Mouse (Mus musculus) embryonic facial prominence, embryonic 12.5 days (tissue): ENCODE results near the gene Iqch. TPM values are rescaled to one million over a fixed set of nuclear protein-coding genes. Genes with fewer than 3 reads are reported as not detected.

Source experiments
- ATAC-seq: fragments of 200-750 bp; cut with Nextera tagmentation; 2 replicates; pipeline ENCODE4 v1.8.0; 2017; ENCODE audit not compliant: insufficient number of reproducible peaks, insufficient read depth, low FRiP score, low TSS enrichment
- H3K27ac ChIP-seq: fragments of 300-500 bp; sonication (generic); 2 replicates; pipeline ENCODE4 v1.5.1; 2016; ENCODE audit warnings: mild to moderate bottlenecking
- H3K27me3 ChIP-seq: fragments of 300-500 bp; sonication (generic); 2 replicates; pipeline ENCODE4 v1.6.1; 2016; ENCODE audit warnings: mild to moderate bottlenecking, moderate library complexity
- H3K36me3 ChIP-seq: fragments of 300-500 bp; sonication (generic); 2 replicates; pipeline ENCODE4 v1.6.1; 2016; ENCODE audit warnings: mild to moderate bottlenecking
- H3K4me1 ChIP-seq: fragments of 300-500 bp; sonication (generic); 2 replicates; pipeline ENCODE4 v1.6.1; 2016
- H3K4me2 ChIP-seq: fragments of 300-500 bp; sonication (generic); replicated peaks from 2 replicates; pipeline ENCODE4 v1.6.1; 2016; ENCODE audit warnings: mild to moderate bottlenecking, moderate library complexity
- H3K4me3 ChIP-seq: fragments of 300-500 bp; sonication (generic); 2 replicates; pipeline ENCODE4 v1.5.1; 2016; ENCODE audit warnings: mild to moderate bottlenecking
- H3K9ac ChIP-seq: fragments of 300-500 bp; sonication (generic); 2 replicates; pipeline ENCODE4 v1.6.1; 2016; ENCODE audit warnings: mild to moderate bottlenecking, moderate library complexity
- H3K9me3 ChIP-seq: fragments of 300-500 bp; sonication (generic); 2 replicates; pipeline ENCODE4 v1.6.1; 2016; ENCODE audit warnings: mild to moderate bottlenecking, moderate library complexity
- WGBS: fragments of 180-500 bp; shearing (Covaris S2); methylation state at CpG from one replicate; pipeline ENCODE4 v1.1.7; 2016; 5-methylcytosine and 5-hydroxymethylcytosine counted together
- polyA plus RNA-seq: library from polyadenylated mRNA; unstranded; fragments of >200 nt; fragmentation: Nextera tagmentation; extraction: Ambion mirVana; gene quantifications from 2 replicates; pipeline ENCODE4 v1.2.1, GENCODE M21; 2016

Gene Iqch
- polyA plus RNA-seq, 1 experiment from 2014 or later = 0.08 TPM

DNA sequence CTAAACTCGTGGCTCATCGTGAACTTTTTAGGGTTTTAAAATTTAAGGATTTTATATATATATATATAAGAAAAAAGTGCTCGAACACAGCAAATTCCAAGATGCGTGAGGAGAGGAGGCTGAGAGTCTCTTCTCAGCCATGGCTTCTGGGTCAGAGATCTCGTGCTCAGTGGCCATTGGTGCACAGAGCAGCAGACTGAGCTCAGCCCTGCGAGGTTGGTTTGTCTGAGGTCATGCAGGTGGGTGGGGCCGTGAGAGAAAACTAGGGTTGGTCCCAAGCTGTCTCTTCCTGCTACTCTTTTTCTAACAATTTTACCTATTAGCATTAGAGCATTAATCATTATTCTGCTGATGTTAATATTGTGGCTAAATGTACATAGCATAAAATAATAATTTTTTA is 31.0 kb upstream of the Iqch start:
- no peak for ATAC-seq
- Histone ChIP-seq H3K27me3 (no peaks in the 10 kb centered on the region), H3K4me3 (no peak overlapping the region), H3K9me3 (no peaks in the 10 kb centered on the region), H3K4me1 (peaks cover 8% of the 10 kb centered on the region), H3K27ac (no peak overlapping the region), H3K36me3 (peaks cover 15% of the 10 kb centered on the region), H3K4me2 (no peak overlapping the region), H3K9ac (no peak overlapping the region)
- 66% methylated on average over 7 of the region's 7 CpGs for WGBS

DNA sequence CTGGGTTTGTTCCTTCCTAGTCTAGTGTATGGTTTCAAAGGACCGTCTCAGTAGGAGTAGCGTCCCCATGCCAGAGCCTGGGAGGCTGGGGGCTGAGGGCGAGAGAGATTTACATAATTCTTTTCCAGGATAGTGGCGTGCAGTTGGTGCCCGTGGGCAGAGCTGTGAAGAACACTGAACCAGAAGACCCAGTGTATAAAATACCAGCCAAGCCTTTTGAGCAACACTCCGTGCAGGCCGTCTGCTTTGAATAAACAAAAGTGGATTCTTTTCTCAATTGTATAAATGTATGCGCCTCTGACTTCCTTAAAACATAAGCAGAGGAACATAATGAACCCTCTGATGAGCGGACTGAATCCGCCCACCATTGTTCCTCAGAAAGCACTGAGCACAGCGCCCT is 30.6 kb upstream of the Iqch start:
- no peak overlapping the region for H3K27ac ChIP-seq
- peaks cover 15% of the 10 kb centered on the region for H3K36me3 ChIP-seq
- H3K4me1 ChIP-seq = peaks cover 8% of the 10 kb centered on the region
- no peaks in the 10 kb centered on the region for H3K9me3 ChIP-seq
- ATAC-seq = no peak
- no peak overlapping the region for H3K4me2 ChIP-seq
- 52% methylated on average over 11 of the region's 11 CpGs for WGBS
- no peak overlapping the region for H3K4me3 ChIP-seq
- no peak overlapping the region for H3K9ac ChIP-seq
- H3K27me3 ChIP-seq = no peaks in the 10 kb centered on the region

- Histone ChIP-seq H3K4me2 (no peak overlapping the region), H3K9me3 (no peaks in the 10 kb centered on the region), H3K27ac (no peak overlapping the region), H3K36me3 (peaks cover 21% of the 10 kb centered on the region), H3K4me1 (peaks cover 8% of the 10 kb centered on the region), H3K9ac (no peak overlapping the region), H3K4me3 (no peak overlapping the region), H3K27me3 (no peaks in the 10 kb centered on the region)
- WGBS = 89% methylated on average over 4 of the region's 4 CpGs
- no peak for ATAC-seq
Observed at GRCm38 (mm10) chr9:63632045-63632444, 29.8 kb upstream of the Iqch start.

DNA sequence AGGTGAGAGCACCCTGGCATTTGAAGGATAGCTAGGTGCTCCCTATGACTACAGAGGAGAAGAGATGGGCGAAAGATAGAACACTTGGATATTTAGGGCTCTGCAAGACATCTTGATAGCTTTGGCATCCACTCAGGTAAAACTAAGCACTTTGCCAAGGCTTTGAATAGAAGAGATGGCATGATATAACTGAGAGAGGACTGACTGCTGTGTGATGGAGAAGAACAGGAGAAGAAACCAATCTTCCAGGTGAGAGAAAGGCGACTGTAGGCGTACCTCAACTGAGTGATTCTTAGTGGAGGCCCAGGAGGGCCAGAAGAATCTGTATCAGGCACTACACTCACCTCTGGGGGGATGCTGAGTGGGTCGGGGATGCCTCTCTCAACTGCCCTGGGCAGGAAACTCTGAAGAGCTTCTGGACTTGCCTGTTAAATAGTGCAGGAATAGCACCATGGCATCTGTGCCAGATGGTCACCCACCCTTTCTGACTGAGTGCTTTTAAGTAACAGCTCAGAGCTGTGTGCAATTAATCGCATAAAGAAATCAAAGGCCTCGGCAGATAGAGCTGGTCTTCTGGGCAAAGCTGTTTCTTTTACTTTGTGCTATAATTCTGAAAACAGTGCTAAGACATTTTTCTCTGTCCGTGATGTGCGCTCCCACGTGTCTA is 22.9 kb upstream of the Iqch start:
- Histone ChIP-seq H3K4me2 (no peak overlapping the region), H3K9me3 (no peaks in the 10 kb centered on the region), H3K9ac (no peak overlapping the region), H3K4me3 (no peak overlapping the region), H3K36me3 (peaks cover 13% of the 10 kb centered on the region), H3K27me3 (no peaks in the 10 kb centered on the region), H3K27ac (no peak overlapping the region), H3K4me1 (no peaks in the 10 kb centered on the region)
- WGBS = 92% methylated on average over 9 of the region's 9 CpGs
- ATAC-seq = no peak

GRCm38 (mm10) chr9:63623895-63624569 is 21.7 kb upstream of the Iqch start:
- Histone ChIP-seq H3K27ac (no peak overlapping the region), H3K9me3 (no peaks in the 10 kb centered on the region), H3K27me3 (no peaks in the 10 kb centered on the region), H3K9ac (no peak overlapping the region), H3K4me3 (no peak overlapping the region), H3K4me2 (no peak overlapping the region), H3K4me1 (no peaks in the 10 kb centered on the region), H3K36me3 (peaks cover 6% of the 10 kb centered on the region)
- WGBS = 77% methylated on average over 15 of the region's 15 CpGs
- no peak for ATAC-seq

DNA sequence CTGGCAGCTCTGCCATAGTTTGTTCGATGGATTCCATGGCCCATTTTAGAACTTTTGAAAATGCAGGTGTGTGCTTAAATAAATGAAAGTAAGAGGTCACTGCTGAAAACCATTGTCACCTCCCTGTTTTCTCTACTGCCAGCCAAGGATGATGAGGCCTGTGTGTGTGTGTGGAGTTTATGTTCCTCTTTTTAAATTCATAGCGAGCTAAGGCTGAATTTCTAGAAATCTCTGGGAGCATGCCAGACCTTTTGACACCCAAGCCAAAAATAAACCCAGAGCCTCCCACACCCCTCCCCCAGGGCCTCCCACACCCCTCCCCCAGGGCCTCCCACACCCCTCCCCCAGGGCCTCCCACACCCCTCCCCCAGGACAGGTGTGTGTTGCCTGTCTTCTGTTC is 15.7 kb upstream of the Iqch start:
- Histone ChIP-seq H3K36me3 (peaks cover 15% of the 10 kb centered on the region), H3K4me3 (no peak overlapping the region), H3K4me2 (no peak overlapping the region), H3K9me3 (no peaks in the 10 kb centered on the region), H3K9ac (no peak overlapping the region), H3K4me1 (peaks cover 17% of the 10 kb centered on the region), H3K27me3 (no peaks in the 10 kb centered on the region), H3K27ac (no peak overlapping the region)
- WGBS = 94% methylated on average over 2 of the region's 2 CpGs
- ATAC-seq = no peak

DNA sequence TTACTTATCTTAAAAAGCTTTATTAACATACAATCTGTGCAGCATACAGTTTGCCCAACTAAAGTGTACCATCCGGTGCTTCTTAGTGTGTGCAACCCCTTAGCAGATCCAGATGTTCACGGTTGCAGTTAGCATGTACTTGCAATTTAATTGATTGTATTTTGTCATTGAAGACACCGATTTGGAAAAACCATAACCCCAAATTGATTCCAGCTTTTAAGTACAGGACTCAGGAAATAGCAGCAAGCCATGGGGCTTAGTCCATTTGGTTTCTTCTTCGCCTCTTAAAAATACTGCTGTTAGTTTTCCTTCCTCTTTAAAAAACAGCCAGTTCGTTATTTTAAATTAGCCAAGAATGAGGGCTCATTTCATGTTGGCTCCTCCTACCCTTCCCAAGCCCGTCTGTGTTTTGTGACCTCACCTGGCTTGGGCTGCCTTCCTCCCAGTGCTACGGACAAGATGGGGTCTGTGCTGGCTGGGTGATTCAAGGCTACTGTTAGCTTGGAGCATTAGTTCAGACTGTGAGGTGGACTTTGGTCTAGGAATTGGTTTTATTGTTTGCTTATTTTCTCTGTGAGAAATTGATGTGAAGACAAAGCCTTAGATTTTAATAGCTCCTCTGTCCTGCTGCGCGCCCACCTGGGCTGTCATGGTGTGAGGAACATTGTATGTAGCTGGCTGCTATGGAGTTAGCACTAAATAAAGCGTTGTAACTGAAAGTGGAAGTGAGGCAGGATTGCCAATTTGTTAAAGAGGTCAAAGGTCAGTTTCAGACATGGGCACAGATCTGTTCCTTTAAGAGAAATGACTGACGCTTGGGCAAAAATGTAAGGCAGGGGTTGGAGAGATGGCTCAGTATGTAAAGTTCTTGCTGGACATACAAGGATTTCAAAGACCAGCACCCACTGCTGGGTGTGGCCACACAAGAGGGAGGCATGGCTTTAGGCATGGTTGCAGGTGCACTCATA is 12.0 kb upstream of the Iqch start:
- 52% methylated on average over 11 of the region's 11 CpGs for WGBS
- Histone ChIP-seq H3K9ac (no peak overlapping the region), H3K4me3 (no peak overlapping the region), H3K9me3 (no peaks in the 10 kb centered on the region), H3K36me3 (peaks cover 15% of the 10 kb centered on the region), H3K4me2 (no peak overlapping the region), H3K4me1 (peaks cover 47% of the 10 kb centered on the region), H3K27ac (no peak overlapping the region), H3K27me3 (no peaks in the 10 kb centered on the region; the same call in 1 of the 2 replicates)
- no peak for ATAC-seq

- H3K27ac ChIP-seq = peak overlapping the region; percentile 72
- ATAC-seq = peak; percentile 48
- no peak overlapping the region for H3K4me3 ChIP-seq
- H3K9ac ChIP-seq = 0 out of 2 replicates have a peak overlapping the region, but pooled peaks have one; percentile 19
- H3K9me3 ChIP-seq = no peaks in the 10 kb centered on the region
- H3K4me1 ChIP-seq = peaks cover 54% of the 10 kb centered on the region
- WGBS = 17% methylated on average over 1 of the region's 1 CpGs
- H3K36me3 ChIP-seq = peaks cover 15% of the 10 kb centered on the region
- H3K4me2 ChIP-seq = peak overlapping the region; percentile 33
- no peaks in the 10 kb centered on the region; the same call in 1 of the 2 replicates for H3K27me3 ChIP-seq
Observed at GRCm38 (mm10) chr9:63613569-63613968, 11.3 kb upstream of the Iqch start.

GRCm38 (mm10) chr9:63612565-63613515 is 10.5 kb upstream of the Iqch start:
- Histone ChIP-seq H3K9ac (0 out of 2 replicates have a peak overlapping the region, but pooled peaks have one; percentile 19), H3K27ac (peak overlapping the region; percentile 72), H3K4me2 (peak overlapping the region; percentile 33), H3K27me3 (no peaks in the 10 kb centered on the region; the same call in 1 of the 2 replicates), H3K9me3 (no peaks in the 10 kb centered on the region), H3K4me3 (no peak overlapping the region), H3K4me1 (peaks cover 54% of the 10 kb centered on the region), H3K36me3 (peaks cover 9% of the 10 kb centered on the region)
- WGBS = 40% methylated on average over 16 of the region's 16 CpGs
- ATAC-seq = peak; percentile 77

DNA sequence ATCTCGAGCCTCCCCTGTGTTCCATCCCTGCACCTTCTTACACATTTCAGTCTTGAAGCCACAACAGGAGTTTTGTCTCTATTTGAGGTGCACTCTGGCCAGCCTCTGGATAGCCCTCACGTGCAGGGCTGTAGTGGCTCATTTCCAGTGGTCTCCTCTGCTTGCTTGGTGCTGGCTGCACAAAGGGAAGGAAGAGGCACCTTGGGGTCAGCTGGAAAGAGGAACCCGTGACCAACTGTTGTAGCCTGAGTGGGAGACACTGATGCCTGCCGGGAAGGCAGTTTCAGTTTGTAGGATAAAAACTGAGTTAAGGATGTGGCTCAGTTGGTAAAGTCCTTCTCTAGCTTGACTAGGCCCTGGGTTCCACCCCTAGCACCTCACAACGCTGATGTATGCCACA is 9.7 kb upstream of the Iqch start:
- Histone ChIP-seq H3K4me2 (no peak overlapping the region), H3K27ac (no peak overlapping the region)
- 62% methylated on average over 5 of the region's 5 CpGs for WGBS

More for the DNA sequence above, 9.7 kb upstream of the Iqch start:
- Histone ChIP-seq H3K9ac (no peak overlapping the region), H3K4me3 (no peak overlapping the region), H3K36me3 (peaks cover 2% of the 10 kb centered on the region), H3K4me1 (peaks cover 54% of the 10 kb centered on the region), H3K27me3 (no peaks in the 10 kb centered on the region; the same call in 1 of the 2 replicates), H3K9me3 (no peaks in the 10 kb centered on the region)
- no peak for ATAC-seq
